Mouse (Mus musculus) MEL-GATA-1-ER (cell line): ENCODE results near the gene Cachd1.

Experiments
- DNase-seq: peaks from one replicate; pipeline ENCODE4 v3.0.0-alpha.2; 2012; ENCODE audit warnings: low read depth; ENCODE audit errors: extremely low read depth

The Cachd1 gene

GRCm38 (mm10) chr4:100865423-100865822, 88.9 kb downstream of the Cachd1 start:
- DNase-seq, result no peak

GRCm38 (mm10) chr4:100865962-100866703, 89.7 kb downstream of the Cachd1 start:
- no peak for DNase-seq

GRCm38 (mm10) chr4:100877351-100877750, 100.9 kb downstream of the Cachd1 start:
- no peak for DNase-seq

- no peak for DNase-seq
Measured at GRCm38 (mm10) chr4:100879414-100879813, 102.9 kb downstream of the Cachd1 start.

DNA sequence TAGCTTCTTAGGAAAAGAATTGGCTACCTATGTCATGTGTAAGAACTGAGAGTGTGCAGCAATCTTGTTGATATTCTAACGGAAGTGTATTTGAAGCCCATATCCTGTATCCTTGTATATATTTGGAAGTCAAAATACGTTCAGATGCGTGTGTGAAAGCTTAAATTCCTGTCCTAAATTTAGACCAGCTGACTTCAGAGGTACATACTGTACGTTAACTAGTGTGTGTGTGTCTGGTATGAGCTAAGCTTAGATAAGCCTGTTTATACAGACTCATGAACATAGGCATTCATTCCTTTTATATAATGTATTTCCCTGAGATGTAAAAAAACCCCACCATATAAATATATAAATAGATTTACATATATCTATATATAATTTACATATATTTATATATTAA, 103.6 kb downstream of the Cachd1 start:
- DNase-seq, result no peak

- DNase-seq, result no peak
Measured at GRCm38 (mm10) chr4:100885793-100886742, 109.6 kb downstream of the Cachd1 start.

GRCm38 (mm10) chr4:100886743-100887416, 110.4 kb downstream of the Cachd1 start:
- no peak for DNase-seq

DNA sequence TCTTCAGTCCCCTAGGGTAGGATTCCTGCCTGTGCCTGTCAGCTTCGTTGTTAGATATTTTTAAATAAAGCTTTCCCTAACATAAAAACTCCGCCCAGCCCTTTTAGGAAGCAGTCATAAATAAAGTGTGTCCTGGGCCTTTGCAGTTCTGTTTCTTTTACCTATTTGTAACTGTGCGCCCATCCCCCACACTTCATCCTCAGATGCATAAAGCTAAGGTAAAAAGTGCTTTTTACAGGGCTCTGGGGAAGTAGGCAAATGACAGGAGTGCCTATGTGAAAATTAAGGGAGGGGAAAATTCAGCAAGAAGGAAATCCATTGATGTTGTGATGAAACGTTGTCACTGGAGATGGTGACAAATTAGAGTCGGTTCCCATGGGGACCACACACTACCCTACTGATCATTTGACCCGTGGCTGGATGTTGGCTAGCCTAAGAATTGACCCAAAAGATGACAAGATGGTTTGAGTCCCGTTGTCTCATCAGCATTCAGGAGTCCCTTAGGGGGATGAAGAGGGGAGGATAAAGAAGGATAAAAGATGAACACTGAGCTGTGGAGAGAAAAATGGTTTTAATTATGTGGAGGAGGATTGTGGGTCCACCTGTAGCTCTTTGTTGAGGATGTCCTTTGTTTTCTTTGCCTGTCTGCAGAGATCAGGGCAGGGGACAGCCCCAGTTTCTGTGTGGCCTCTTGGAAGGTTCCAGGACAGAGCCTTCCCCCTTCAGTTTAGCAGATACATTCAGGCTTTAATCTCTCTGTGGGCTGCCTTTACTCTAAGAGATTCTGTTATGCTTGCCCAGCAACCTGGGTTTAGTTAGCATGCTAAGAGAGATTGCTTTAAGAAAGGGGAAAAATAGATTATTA, 113.9 kb downstream of the Cachd1 start:
- DNase-seq, result no peak

- no peak for DNase-seq
Measured at GRCm38 (mm10) chr4:100893739-100894138, 117.3 kb downstream of the Cachd1 start.

GRCm38 (mm10) chr4:100894142-100894541, 117.7 kb downstream of the Cachd1 start:
- no peak for DNase-seq

- DNase-seq, result no peak
Measured at GRCm38 (mm10) chr4:100896260-100897010, 120.0 kb downstream of the Cachd1 start.

- DNase-seq, result no peak
Measured at GRCm38 (mm10) chr4:100897943-100898342, 121.5 kb downstream of the Cachd1 start.

DNA sequence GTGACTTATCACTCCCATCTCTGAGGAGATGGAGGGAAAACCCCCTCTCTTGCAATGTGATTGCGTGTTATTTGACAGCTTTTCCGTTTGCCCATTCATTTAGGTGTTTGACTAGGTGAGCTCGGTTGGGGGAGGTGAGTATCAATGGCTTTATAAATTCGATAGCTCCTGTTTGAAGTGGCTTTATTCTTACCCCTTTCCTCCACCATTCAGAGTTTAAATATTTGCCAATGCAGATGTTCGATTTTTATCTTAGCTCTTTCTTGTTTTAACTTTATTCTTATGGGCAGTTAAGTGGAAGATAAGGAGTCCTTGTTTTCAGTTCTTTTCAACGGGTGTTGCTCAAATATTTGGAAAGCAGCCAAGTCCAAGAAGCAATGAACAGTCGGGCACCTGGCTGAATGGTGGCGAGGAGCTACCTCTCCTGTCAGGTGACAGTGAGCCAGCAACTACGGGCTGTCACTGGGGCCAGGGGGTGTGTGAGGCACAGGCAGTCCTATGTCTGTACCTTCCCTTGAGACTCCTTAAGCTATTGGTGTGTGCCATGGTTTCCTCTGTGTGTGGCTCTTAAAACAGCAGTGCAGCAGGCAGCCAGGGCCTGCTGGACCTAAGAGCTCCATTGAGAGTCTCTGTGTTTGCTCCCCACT, 133.3 kb downstream of the Cachd1 start:
- no peak for DNase-seq

- DNase-seq, result no peak
Measured at GRCm38 (mm10) chr4:100910605-100911330, 134.3 kb downstream of the Cachd1 start.

DNA sequence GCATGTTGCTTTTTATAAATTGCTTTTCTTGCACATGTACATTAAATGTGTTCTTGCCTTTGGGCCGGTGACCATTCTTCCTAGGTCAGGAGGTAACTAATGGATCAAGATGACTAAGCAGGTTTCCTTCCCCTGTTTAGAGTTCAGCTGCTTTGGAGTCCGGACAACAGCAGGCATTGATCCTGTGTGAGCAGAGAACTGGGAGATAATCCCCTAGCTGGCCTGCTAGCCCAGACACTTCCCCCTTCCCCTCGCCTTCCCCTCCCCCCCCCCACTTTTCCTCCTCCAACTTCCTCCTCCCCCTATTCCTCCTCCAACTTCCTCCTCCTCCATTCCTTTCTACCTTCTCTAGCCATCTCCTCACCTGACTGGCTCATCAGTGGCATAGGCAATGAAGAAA, 135.2 kb downstream of the Cachd1 start:
- no peak for DNase-seq

DNA sequence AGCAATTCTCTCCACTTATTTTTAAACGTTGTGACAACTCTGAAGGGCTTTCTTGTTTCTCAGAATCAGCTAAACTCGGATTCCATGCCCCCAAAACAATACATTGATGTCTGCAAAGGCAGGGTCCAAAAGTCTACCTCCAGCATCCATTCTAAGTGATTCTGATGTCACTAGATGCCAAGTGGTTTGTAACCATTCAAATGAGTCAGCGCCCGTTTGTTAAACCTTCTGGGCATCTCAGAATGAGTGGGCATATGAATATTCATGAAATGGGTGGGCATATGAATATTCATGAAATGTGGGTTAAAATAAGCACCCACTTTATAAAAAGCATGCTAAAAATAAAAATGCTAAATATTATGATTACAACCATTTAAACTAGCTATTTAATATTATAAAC, 137.2 kb downstream of the Cachd1 start:
- DNase-seq, result no peak

DNA sequence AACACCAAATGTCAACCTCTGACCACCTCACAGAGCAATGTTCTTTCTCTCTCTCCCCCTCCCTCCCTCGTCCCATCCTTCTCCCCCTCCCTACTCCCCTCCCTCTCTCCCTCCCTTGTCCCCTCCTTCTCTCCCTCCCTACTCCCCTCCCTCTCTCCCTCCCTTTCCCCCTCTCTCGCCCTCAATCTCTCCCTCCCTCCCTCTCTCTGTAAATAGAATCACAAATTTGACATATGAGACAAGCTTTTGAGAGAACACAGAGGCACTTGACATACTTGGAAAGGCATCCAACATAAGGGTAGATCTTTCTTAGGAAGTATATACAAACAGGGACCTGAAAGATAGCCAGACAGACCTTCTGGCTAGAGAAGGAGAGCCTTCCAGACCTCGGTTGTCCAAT, 138.1 kb downstream of the Cachd1 start:
- DNase-seq, result no peak

DNA sequence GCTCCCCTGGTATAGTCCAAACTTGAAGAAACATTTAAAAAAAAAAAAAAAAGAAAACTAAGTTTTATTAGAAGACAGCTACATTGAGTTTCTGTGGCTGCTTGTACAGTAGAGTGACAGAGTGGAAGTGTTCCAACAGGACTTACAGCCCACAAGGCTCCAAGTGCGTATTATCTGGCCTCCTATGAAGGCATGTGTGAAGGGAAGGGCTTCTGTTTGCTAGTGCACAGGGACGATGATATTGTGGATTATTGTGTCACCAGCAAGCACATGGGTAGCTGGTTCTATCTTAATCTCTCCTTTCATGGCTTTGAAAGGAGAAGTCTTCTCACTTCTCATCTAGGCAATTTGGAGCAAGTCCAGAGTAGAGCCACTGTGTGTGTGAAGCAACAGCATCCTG, 138.6 kb downstream of the Cachd1 start:
- no peak for DNase-seq

GRCm38 (mm10) chr4:100917511-100917910, 141.0 kb downstream of the Cachd1 start:
- DNase-seq, result no peak
